Mouse (Mus musculus) kidney, postnatal 10 days (tissue): ENCODE measurements at regions not wholly inside any gene's neighbourhood (a gene's known extent, or its start where the extent isn't known, plus 50 kb on each side); places are given as distances from the start of the nearest gene placed in this dataset.

ENCODE experiments used
- DNase-seq: peaks from one replicate; pipeline ENCODE4 v3.0.0; 2021; ENCODE audit warnings: mixed read lengths

GRCm38 (mm10) chr14:48752579-48752905 is 78.9 kb upstream of the Otx2 start:
- DNase-seq, result no peak

- no peak for DNase-seq
These were observed 78.3 kb upstream of the Otx2 start for GRCm38 (mm10) chr14:48751751-48752578.

GRCm38 (mm10) chr14:48750994-48751393 is 77.4 kb upstream of the Otx2 start:
- no peak for DNase-seq

- no peak for DNase-seq
These were observed 75.4 kb upstream of the Otx2 start for GRCm38 (mm10) chr14:48748976-48749375.

GRCm38 (mm10) chr14:48747936-48748335 is 74.3 kb upstream of the Otx2 start:
- no peak for DNase-seq

GRCm38 (mm10) chr14:48740942-48741602 is 67.5 kb upstream of the Otx2 start:
- DNase-seq, result no peak

GRCm38 (mm10) chr14:48739121-48739520 is 65.5 kb upstream of the Otx2 start:
- no peak for DNase-seq

- no peak for DNase-seq
These were observed 65.0 kb upstream of the Otx2 start for GRCm38 (mm10) chr14:48738641-48739040.

GRCm38 (mm10) chr14:48738213-48738612 is 64.6 kb upstream of the Otx2 start:
- no peak for DNase-seq

GRCm38 (mm10) chr14:48736969-48737860 is 63.6 kb upstream of the Otx2 start:
- no peak for DNase-seq

- DNase-seq, result no peak
These were observed 62.6 kb upstream of the Otx2 start for GRCm38 (mm10) chr14:48736211-48736610.

- no peak for DNase-seq
These were observed 56.4 kb upstream of the Otx2 start for GRCm38 (mm10) chr14:48729996-48730395.
